Mouse (Mus musculus): ENCODE data around the gene Exoc3l4.

The Exoc3l4 gene

DNA sequence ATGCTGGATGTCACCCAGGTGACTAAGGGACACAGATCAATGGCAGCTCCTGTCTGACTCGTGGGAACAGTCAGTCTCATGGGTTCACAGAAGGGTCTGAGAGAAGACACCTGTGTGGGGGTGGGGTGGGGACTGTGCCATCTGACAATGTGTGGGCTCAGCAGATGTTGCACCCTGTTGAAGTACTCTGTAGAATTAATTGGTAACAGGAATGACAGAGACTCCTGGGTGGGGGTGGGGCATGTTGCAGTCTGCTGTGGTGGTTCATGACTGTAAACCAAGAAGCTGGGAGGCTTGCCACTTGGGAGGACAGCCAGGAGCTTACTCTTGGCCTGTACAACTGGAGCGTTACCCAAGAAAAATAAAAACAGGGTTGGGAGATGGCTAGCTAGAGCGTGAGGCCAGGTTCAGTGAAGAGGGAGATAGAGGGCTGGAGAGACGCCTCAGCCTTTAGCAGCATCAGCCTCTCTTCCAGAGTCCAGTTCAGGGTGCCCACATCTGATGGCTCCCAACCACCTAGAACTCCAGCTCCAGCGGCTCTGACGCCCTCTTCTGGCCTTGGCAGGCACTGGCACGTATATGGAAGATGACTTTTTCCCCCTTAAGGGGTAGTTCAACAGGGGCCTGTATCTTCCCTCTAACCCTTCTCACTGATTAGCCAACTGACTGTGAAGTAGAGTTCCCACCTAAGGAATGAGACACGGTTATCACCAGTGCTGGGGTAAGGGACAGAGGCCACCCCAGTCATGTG is 58.3 kb downstream of the Exoc3l4 start:
- in situ Hi-C loops (cut with MboI; ENCODE audit: unreplicated experiment in 2 of 2), result loop anchor here in 1 of 2 experiments (25.0 kb wide), 1 partner anchor 1063 kb away; no protein-coding TSS in a partner anchor

DNA sequence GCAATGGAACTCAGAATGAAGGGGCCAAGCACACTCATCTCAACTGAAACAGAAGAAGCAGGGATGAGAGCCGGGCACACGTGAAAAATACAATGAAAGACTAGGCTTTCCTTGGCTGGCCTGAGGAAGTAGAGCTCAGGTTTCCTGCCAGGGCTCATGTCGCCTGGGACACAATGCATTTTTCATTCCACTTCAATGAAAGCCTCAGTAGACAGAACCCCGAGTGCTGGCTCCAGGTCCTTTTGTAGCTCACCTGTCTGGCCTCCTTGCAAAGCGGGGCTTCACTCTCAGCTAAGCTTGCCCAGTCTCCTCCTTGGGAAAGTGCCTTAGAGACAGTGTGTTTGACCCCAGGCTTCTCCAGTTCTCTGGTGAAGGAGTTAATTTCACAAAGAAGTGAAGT is 62.1 kb downstream of the Exoc3l4 start:
- in situ Hi-C loops (cut with MboI; ENCODE audit: unreplicated experiment in 2 of 2), result no loop called here

DNA sequence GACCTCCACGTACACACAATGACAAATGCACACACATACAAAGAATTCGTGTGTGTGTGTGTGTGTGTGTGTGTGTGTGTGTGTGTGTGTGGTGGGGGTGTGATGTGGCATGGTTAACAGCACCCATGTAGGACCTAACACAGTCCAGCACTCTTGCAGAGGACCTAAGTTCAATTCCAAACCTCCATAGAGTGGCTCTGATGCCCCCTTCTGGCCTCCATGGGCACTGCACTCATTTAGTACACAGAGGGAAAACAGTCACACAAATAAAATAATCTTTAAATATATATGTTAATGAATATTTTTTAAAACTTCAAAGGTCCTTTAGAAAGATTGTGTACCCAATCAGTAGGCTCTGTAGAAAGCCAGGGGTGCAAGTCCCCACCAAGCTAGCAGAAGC is 63.1 kb downstream of the Exoc3l4 start:
- in situ Hi-C loops (cut with MboI; ENCODE audit: unreplicated experiment in 2 of 2), result no loop called here

Data from v-Abl transformed pro-B cells (cell line).